Mouse (Mus musculus) CH12.LX (cell line): ENCODE data around the gene Wbp1l. TPM values are rescaled to one million over a fixed set of nuclear protein-coding genes. Genes with fewer than 3 reads are reported as not detected.

ENCODE experiments used
- DNase-seq: peaks from one replicate; pipeline ENCODE4 v3.0.0-alpha.2; 2013; ENCODE audit errors: extremely low read depth
- H3K27ac ChIP-seq: 2 replicates; pipeline ENCODE4 v1.5.1; 2012; ENCODE audit warnings: low read depth, mild to moderate bottlenecking, control low read depth, moderate library complexity; ENCODE audit not compliant: insufficient read depth
- H3K27me3 ChIP-seq: replicated peaks from 2 replicates; pipeline ENCODE3; 2012; ENCODE audit warnings: inconsistent platforms
- H3K36me3 ChIP-seq, 2 experiments: replicated peaks in 1 of 2; 2 replicates each; pipeline versions ENCODE3 to v1.6.1; 2012; ENCODE audit warnings: inconsistent platforms in 1 of 2, low read length in 1 of 2, mild to moderate bottlenecking in 1 of 2, mixed read lengths in 1 of 2, moderate library complexity in 1 of 2; ENCODE audit not compliant: control insufficient read depth in 1 of 2, insufficient read depth in 1 of 2
- H3K4me1 ChIP-seq, 2 experiments: 2 replicates each; pipeline ENCODE4 v1.6.1; 2012; ENCODE audit warnings: inconsistent platforms in 1 of 2, moderate library complexity in 1 of 2; ENCODE audit not compliant: insufficient read depth in 2 of 2, control insufficient read depth in 1 of 2
- H3K4me2 ChIP-seq: 2 replicates; pipeline ENCODE4 v1.6.1; 2012; ENCODE audit warnings: low read depth, mild to moderate bottlenecking, control low read depth; ENCODE audit not compliant: poor library complexity, insufficient read depth, severe bottlenecking
- H3K4me3 ChIP-seq, 3 experiments: fragments of 150-350 bp in 1 of 3; sonication (generic) in 1 of 3; replicated peaks in 1 of 3; 2 replicates each; pipeline versions ENCODE3 to v1.5.1; 2011 to 2012; ENCODE audit warnings: low read depth in 2 of 3, low read length in 2 of 3, mild to moderate bottlenecking in 2 of 3, moderate library complexity in 2 of 3, control low read depth in 1 of 3, improper control_type of control experiment in 1 of 3, inconsistent platforms in 1 of 3, mixed read lengths in 1 of 3; ENCODE audit not compliant: poor library complexity in 1 of 3
- H3K79me2 ChIP-seq: replicated peaks from 2 replicates; pipeline ENCODE4 v1.6.1; 2012; ENCODE audit warnings: mild to moderate bottlenecking, moderate library complexity; ENCODE audit not compliant: control insufficient read depth, poor library complexity, insufficient read depth, severe bottlenecking; ENCODE audit errors: extremely low read depth
- H3K9ac ChIP-seq: 2 replicates; pipeline ENCODE4 v1.6.1; 2012; ENCODE audit warnings: low read depth, mild to moderate bottlenecking, control low read depth, moderate library complexity; ENCODE audit not compliant: insufficient read depth
- H3K9me3 ChIP-seq: replicated peaks from 2 replicates; pipeline ENCODE3; 2012; ENCODE audit warnings: low read length, inconsistent platforms, mixed read lengths
- BHLHE40 ChIP-seq: IDR thresholded peaks from 2 replicates; pipeline ENCODE4 v1.6.1; 2011; ENCODE audit warnings: mild to moderate bottlenecking, low read depth, low read length, improper control_type of control experiment
- CHD1 ChIP-seq: IDR thresholded peaks from 2 replicates; pipeline ENCODE4 v1.6.1; 2012; ENCODE audit warnings: low read depth, low read length, improper control_type of control experiment, inconsistent platforms
- E2F4 ChIP-seq: IDR thresholded peaks from 2 replicates; pipeline ENCODE4 v1.6.1; 2011; ENCODE audit warnings: low read depth, low read length, improper control_type of control experiment; ENCODE audit not compliant: insufficient replicate concordance
- ELF1 ChIP-seq: IDR thresholded peaks from 2 replicates; pipeline ENCODE4 v1.6.1; 2014; ENCODE audit warnings: low read depth, mild to moderate bottlenecking, inconsistent platforms, low read length, improper control_type of control experiment
- GABPA ChIP-seq: IDR thresholded peaks from 2 replicates; pipeline ENCODE4 v1.6.1; 2012; ENCODE audit warnings: low read depth, low read length, improper control_type of control experiment, inconsistent platforms; ENCODE audit not compliant: insufficient replicate concordance
- HCFC1 ChIP-seq: IDR thresholded peaks from 2 replicates; pipeline ENCODE4 v1.6.1; 2012; ENCODE audit warnings: low read depth, mild to moderate bottlenecking, inconsistent platforms, low read length, improper control_type of control experiment
- IRF4 ChIP-seq: IDR thresholded peaks from 2 replicates; pipeline ENCODE4 v1.6.1; 2014; ENCODE audit warnings: low read depth, mild to moderate bottlenecking, inconsistent platforms, low read length, improper control_type of control experiment
- JUND ChIP-seq: conservative IDR thresholded peaks from 2 replicates; pipeline ENCODE4 v1.6.1; 2011; ENCODE audit warnings: low read depth, low read length, improper control_type of control experiment
- MAFK ChIP-seq: IDR thresholded peaks from 2 replicates; pipeline ENCODE4 v1.6.1; 2011; ENCODE audit warnings: low read length, improper control_type of control experiment; ENCODE audit not compliant: insufficient replicate concordance
- MAX ChIP-seq: IDR thresholded peaks from 2 replicates; pipeline ENCODE4 v1.6.1; 2011; ENCODE audit warnings: low read length, improper control_type of control experiment
- MEF2A ChIP-seq: IDR thresholded peaks from 2 replicates; pipeline ENCODE4 v1.6.1; 2014; ENCODE audit warnings: low read depth, mild to moderate bottlenecking, inconsistent platforms, low read length, improper control_type of control experiment, borderline replicate concordance
- NRF1 ChIP-seq: IDR thresholded peaks from 2 replicates; pipeline ENCODE4 v1.6.1; 2014; ENCODE audit warnings: low read depth, mild to moderate bottlenecking, inconsistent platforms, low read length, improper control_type of control experiment, moderate library complexity
- RAD21 ChIP-seq: IDR thresholded peaks from 2 replicates; pipeline ENCODE4 v1.6.1; 2011; ENCODE audit warnings: low read depth, mild to moderate bottlenecking, low read length, improper control_type of control experiment, moderate library complexity
- RCOR1 ChIP-seq: conservative IDR thresholded peaks from 2 replicates; pipeline ENCODE4 v1.6.1; 2012; ENCODE audit warnings: low read depth, mild to moderate bottlenecking, inconsistent platforms, low read length, improper control_type of control experiment
- SMC3 ChIP-seq: IDR thresholded peaks from 2 replicates; pipeline ENCODE4 v1.6.1; 2011; ENCODE audit warnings: low read depth, low read length, improper control_type of control experiment
- TCF12 ChIP-seq: IDR thresholded peaks from 2 replicates; pipeline ENCODE4 v1.6.1; 2014; ENCODE audit warnings: low read depth, mild to moderate bottlenecking, inconsistent platforms, low read length, improper control_type of control experiment
- UBTF ChIP-seq: IDR thresholded peaks from 2 replicates; pipeline ENCODE4 v1.6.1; 2012; ENCODE audit warnings: low read depth, mild to moderate bottlenecking, inconsistent platforms, low read length, improper control_type of control experiment, moderate library complexity
- USF2 ChIP-seq: conservative IDR thresholded peaks from 2 replicates; pipeline ENCODE4 v1.6.1; 2011; ENCODE audit warnings: low read depth, low read length, improper control_type of control experiment
- ZC3H11A ChIP-seq: IDR thresholded peaks from 2 replicates; pipeline ENCODE4 v1.6.1; 2012; ENCODE audit warnings: low read depth, mild to moderate bottlenecking, inconsistent platforms, low read length, improper control_type of control experiment
- ZMIZ1 ChIP-seq: IDR thresholded peaks from 2 replicates; pipeline ENCODE4 v1.6.1; 2012; ENCODE audit warnings: low read depth, mild to moderate bottlenecking, inconsistent platforms, low read length, improper control_type of control experiment
- dilution Hi-C: fragments of 300-500 bp; cut with MboI; formaldehyde crosslinking; loops from 2 replicates; pipeline ENCODE4 v1.14.3; 2020; ENCODE audit warnings: low sequenced_read_pairs; ENCODE audit not compliant: extremely low pct_unique_long_range_greater_than_20kb, extremely low pct_ligation_motif_present
- in situ Hi-C: fragments of 300-500 bp; cut with MboI; formaldehyde crosslinking; loops from 3 replicates; pipeline ENCODE4 v1.14.3; 2019; ENCODE audit warnings: low sequenced_read_pairs, low pct_ligation_motif_present, low pct_unique_long_range_greater_than_20kb, mixed read lengths
- polyA plus RNA-seq: library from polyadenylated mRNA; unstranded; fragments of >175 nt; gene quantifications from 2 replicates; pipeline ENCODE4 v1.2.1, GENCODE M21; 2012; ENCODE audit warnings: low read depth; ENCODE audit not compliant: insufficient read length
- total RNA-seq, 2 experiments: library from RNA; depleted of rRNA; stranded (reverse); fragments of 300-350 nt in 1 of 2; fragments of >200 nt in 1 of 2; gene quantifications; 2 replicates each; pipeline ENCODE4 v1.2.3; 2012 to 2014

The Wbp1l gene
- total and polyA plus RNA-seq, 3 experiments = 11.6 to 23.5 (median 17.4) TPM

GRCm38 (mm10) chr19:46658348-46658747 is 59.5 kb downstream of the Wbp1l start:
- no peak for DNase-seq
- Histone ChIP-seq H3K27ac (no peak overlapping the region), H3K79me2 (no peaks in the 10 kb centered on the region), H3K4me2 (no peak overlapping the region), H3K36me3 (peaks cover 35 to 45% of the 10 kb centered on the region in 2 experiments), H3K9ac (no peak overlapping the region), H3K4me3 (no peak overlapping the region), H3K27me3 (no peaks in the 10 kb centered on the region), H3K4me1 (peaks cover 0 to 8% of the 10 kb centered on the region in 2 experiments; a peak in 2 of 4 replicates), H3K9me3 (peaks cover 3% of the 10 kb centered on the region)
- TF ChIP-seq UBTF (no peak), CHD1 (no peak), RAD21 (no peak), SMC3 (no peak), GABPA (no peak), MAX (no peak), ZC3H11A (no peak), JUND (no peak), TCF12 (no peak)
- in situ Hi-C loops = no loop called here
- dilution Hi-C loops = no loop called here

- in situ Hi-C loops = no loop called here
- Histone ChIP-seq H3K4me3 (no peak overlapping the region), H3K4me2 (no peak overlapping the region), H3K27me3 (no peaks in the 10 kb centered on the region), H3K79me2 (no peaks in the 10 kb centered on the region), H3K27ac (no peak overlapping the region), H3K9ac (no peak overlapping the region), H3K4me1 (peaks cover 0 to 3% of the 10 kb centered on the region in 2 experiments; a peak in 2 of 4 replicates), H3K36me3 (peaks cover 30 to 40% of the 10 kb centered on the region in 2 experiments), H3K9me3 (peaks cover 3% of the 10 kb centered on the region)
- TF ChIP-seq ZMIZ1 (no peak), BHLHE40 (no peak), ZC3H11A (no peak), MEF2A (no peak), IRF4 (no peak)
- dilution Hi-C loops = no loop called here
- no peak for DNase-seq
Measured at GRCm38 (mm10) chr19:46658851-46659250, 60.0 kb downstream of the Wbp1l start.

GRCm38 (mm10) chr19:46661511-46661910 is 62.6 kb downstream of the Wbp1l start:
- DNase-seq = no peak
- no peaks in the 10 kb centered on the region for H3K27me3 ChIP-seq
- H3K79me2 ChIP-seq = no peaks in the 10 kb centered on the region
- dilution Hi-C loops = no loop called here
- peaks cover 5 to 13% of the 10 kb centered on the region in 2 experiments for H3K36me3 ChIP-seq
- in situ Hi-C loops = no loop called here
- H3K9me3 ChIP-seq = peaks cover 3% of the 10 kb centered on the region
- no peaks in the 10 kb centered on the region for H3K4me1 ChIP-seq
- TF ChIP-seq ELF1 (no peak), RCOR1 (no peak), MAFK (no peak), MAX (no peak), ZC3H11A (no peak), HCFC1 (no peak), BHLHE40 (no peak), NRF1 (no peak), USF2 (no peak), E2F4 (no peak), SMC3 (no peak)
- no peak overlapping the region for H3K9ac ChIP-seq
- no peak overlapping the region for H3K4me3 ChIP-seq
- H3K27ac ChIP-seq = no peak overlapping the region
- H3K4me2 ChIP-seq = no peak overlapping the region
